Mouse (Mus musculus): Measurements from ENCODE around the gene Pip5k1b.

DNA sequence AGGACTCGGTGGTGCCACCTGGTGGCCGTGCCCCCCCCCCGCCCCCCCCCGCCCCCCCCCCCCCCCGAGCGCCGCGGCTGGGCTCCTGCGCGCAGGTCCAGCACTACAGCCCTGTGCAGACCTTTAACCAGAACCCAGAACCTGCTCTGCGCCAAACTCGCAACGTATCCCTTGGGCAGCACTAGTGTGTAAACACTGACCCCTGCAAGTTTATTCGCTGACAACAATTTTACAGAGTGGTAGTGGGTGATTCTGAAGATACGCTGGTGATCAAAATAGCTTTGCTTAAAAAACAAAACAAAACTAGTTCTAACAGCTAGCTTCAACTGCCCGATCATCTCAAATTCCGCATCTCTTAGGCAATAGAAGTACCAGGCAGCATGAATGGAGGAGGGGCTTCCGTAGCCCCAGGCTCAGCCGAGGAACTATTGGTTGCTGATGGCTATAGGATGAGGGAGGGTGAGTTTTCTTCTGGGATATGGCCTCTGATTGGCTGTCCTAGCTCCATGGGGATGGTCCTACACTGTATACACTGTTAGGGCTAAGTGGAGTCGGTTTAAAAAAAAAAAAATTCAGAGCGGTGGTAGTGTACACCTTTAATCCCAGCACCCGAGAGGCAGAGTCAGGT is 275.0 kb downstream of the Pip5k1b start, which contains the start of gene Fxn:
- no peak for TF ChIP-seq POLR2A (IDR thresholded peaks at IDR 0.05; ENCODE audit: borderline replicate concordance, insufficient read depth, low read length)
- no peak for TF ChIP-seq CTCF (IDR thresholded peaks at IDR 0.05; ENCODE audit: borderline replicate concordance, insufficient read depth, low read depth, low read length)

Measured in cerebellum, adult 2 months (tissue).